ENCODE assay signal across 7 mouse cellular contexts in the genomic region with DNA sequence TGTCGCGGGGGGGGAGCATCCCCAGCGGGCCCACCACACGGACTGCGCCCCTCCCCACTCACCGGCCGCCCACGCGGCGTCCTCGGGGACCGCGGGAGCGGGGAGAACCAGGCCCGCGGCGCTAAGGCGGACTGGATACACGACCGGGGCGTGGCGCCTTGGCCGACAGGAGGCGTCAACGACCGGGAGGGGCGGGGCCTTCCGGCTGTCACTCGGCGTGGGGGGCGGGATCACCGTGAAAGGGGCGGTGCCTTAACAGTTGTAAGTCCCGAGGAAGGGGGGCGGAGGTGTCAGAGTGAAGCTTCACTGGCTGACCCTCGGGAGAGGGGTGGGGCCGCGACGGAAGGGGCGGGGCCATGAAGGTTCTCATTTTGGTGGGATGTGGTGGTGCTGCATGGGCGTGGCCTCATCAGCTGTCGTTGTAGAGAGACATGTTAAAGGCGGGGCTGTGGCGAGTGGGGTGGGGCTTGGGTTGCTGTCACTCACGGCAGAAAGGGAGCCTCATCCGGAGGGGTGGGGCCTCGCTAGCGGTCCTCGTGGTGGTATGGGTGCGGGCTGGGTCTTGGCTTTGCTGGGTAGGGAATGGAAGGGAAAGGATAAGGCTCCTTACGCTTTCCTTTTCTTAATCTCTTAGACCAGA. TPM values are rescaled to one million over a fixed set of nuclear protein-coding genes. Genes with fewer than 3 reads are reported as not detected.
DNase-seq lines count a peak whose midpoint lies in the region; ATAC-seq lines count a peak whose summit lies in the region.

TSS of gene Ano10 (minus strand) at position 182 of the 640 bp plus-strand sequence.

- H3K27me3 ChIP-seq in embryonic facial prominence, embryonic 12.5 days = no peaks in the 10 kb centered on the region
- no peaks in the 10 kb centered on the region for H3K27me3 ChIP-seq in limb, embryonic 11.5 days (ENCODE audit: control insufficient read depth, insufficient read depth, low read length)
- no peaks in the 10 kb centered on the region for H3K27me3 ChIP-seq in midbrain, embryonic 14.5 days (ENCODE audit: control insufficient read depth, insufficient read depth, low read length)

- no peaks in the 10 kb centered on the region for H3K9me3 ChIP-seq in embryonic facial prominence, embryonic 12.5 days
- H3K9me3 ChIP-seq in limb, embryonic 11.5 days (ENCODE audit: control insufficient read depth, low read length) = no peaks in the 10 kb centered on the region
- H3K9me3 ChIP-seq in midbrain, embryonic 14.5 days (ENCODE audit: control insufficient read depth, low read length) = no peaks in the 10 kb centered on the region

- DNase-seq in adrenal gland, postnatal 25 days = peak; percentile 97
- DNase-seq in heart, adult 11 months = peak; percentile 100
- DNase-seq in kidney, adult 18-20 months = peak; percentile 98
- peak; percentile 99 for DNase-seq in limb, embryonic 11.5 days (ENCODE audit: low spot score)
- peak; percentile 99 for DNase-seq in midbrain, embryonic 14.5 days
- peak; percentile 99 for DNase-seq in spleen, adult 18-20 months

- 1% methylated on average over 48 of the region's 51 CpGs for WGBS in embryonic facial prominence, embryonic 12.5 days
- WGBS in limb, embryonic 11.5 days = 0% methylated on average over 50 of the region's 51 CpGs
- WGBS in midbrain, embryonic 14.5 days = under 1% methylated on average over 51 of the region's 51 CpGs

- ATAC-seq in embryonic facial prominence, embryonic 12.5 days (ENCODE audit: insufficient number of reproducible peaks, insufficient read depth, low FRiP score, low TSS enrichment) = peak; percentile 95
- peak; percentile 97 for ATAC-seq in limb, embryonic 11.5 days (ENCODE audit: insufficient number of reproducible peaks, low FRiP score, low TSS enrichment, low read depth)
- ATAC-seq in midbrain, embryonic 14.5 days (ENCODE audit: low FRiP score, low TSS enrichment) = peak; percentile 98

- H3K27ac ChIP-seq in embryonic facial prominence, embryonic 12.5 days = peak within 1 kb of the TSS; percentile 65; the same call in 1 of the 2 replicates
- 0 out of 2 replicates have a peak within 1 kb of the TSS, but pooled peaks have one; percentile 10 for H3K27ac ChIP-seq in limb, embryonic 11.5 days (replicated peaks; ENCODE audit: low read depth, low read length)
- peak within 1 kb of the TSS; percentile 86 for H3K27ac ChIP-seq in midbrain, embryonic 14.5 days (replicated peaks; ENCODE audit: low read depth, low read length)

- H3K9ac ChIP-seq in embryonic facial prominence, embryonic 12.5 days = peak within 1 kb of the TSS; percentile 75
- peak within 1 kb of the TSS; percentile 64 for H3K9ac ChIP-seq in limb, embryonic 11.5 days (ENCODE audit: low read length)
- H3K9ac ChIP-seq in midbrain, embryonic 14.5 days (replicated peaks; ENCODE audit: low read length) = peak within 1 kb of the TSS; percentile 77

- no peaks in the 10 kb centered on the region for H3K36me3 ChIP-seq in embryonic facial prominence, embryonic 12.5 days
- no peaks in the 10 kb centered on the region for H3K36me3 ChIP-seq in limb, embryonic 11.5 days (ENCODE audit: control insufficient read depth, insufficient read depth, low read length)
- no peaks in the 10 kb centered on the region for H3K36me3 ChIP-seq in midbrain, embryonic 14.5 days (ENCODE audit: control insufficient read depth, insufficient read depth, low read length)

- H3K4me3 ChIP-seq in embryonic facial prominence, embryonic 12.5 days = peak within 1 kb of the TSS; percentile 68
- H3K4me3 ChIP-seq in limb, embryonic 11.5 days (ENCODE audit: low read depth, low read length) = peak within 1 kb of the TSS; percentile 55
- peak within 1 kb of the TSS; percentile 72 for H3K4me3 ChIP-seq in midbrain, embryonic 14.5 days (replicated peaks; ENCODE audit: low read depth, low read length)

- no peaks in the 10 kb centered on the region for H3K4me1 ChIP-seq in embryonic facial prominence, embryonic 12.5 days
- H3K4me1 ChIP-seq in limb, embryonic 11.5 days (ENCODE audit: control insufficient read depth, insufficient read depth, low read length) = no peaks in the 10 kb centered on the region; the same call in 1 of the 2 replicates
- H3K4me1 ChIP-seq in midbrain, embryonic 14.5 days (ENCODE audit: control insufficient read depth, insufficient read depth, low read length) = peaks cover 6% of the 10 kb centered on the region

- peak within 1 kb of the TSS; percentile 62 for H3K4me2 ChIP-seq in embryonic facial prominence, embryonic 12.5 days (replicated peaks)
- peak within 1 kb of the TSS; percentile 82 for H3K4me2 ChIP-seq in limb, embryonic 11.5 days (ENCODE audit: low read depth, severe bottlenecking)
- peak within 1 kb of the TSS; percentile 65 for H3K4me2 ChIP-seq in midbrain, embryonic 14.5 days (ENCODE audit: low read length)

RNA-seq across cellular contexts. Expression of gene Ano10, which starts in this region (rescaled TPM):
- total RNA-seq in adrenal gland, postnatal 25 days (2021) = 82.0 and 86.6 TPM in 2 replicates
- polyA plus RNA-seq in embryonic facial prominence, embryonic 12.5 days (2016; fragmentation: Nextera tagmentation; extraction: Ambion mirVana) = 39.0 and 39.2 TPM in 2 replicates
- polyA plus RNA-seq in limb, embryonic 11.5 days (2014; fragmentation: Nextera tagmentation; extraction: Ambion mirVana) = 25.9 and 26.8 TPM in 2 replicates
- 33.1 and 41.2 TPM in 2 replicates for polyA plus RNA-seq in midbrain, embryonic 14.5 days (2014; fragmentation: Nextera tagmentation; extraction: Ambion mirVana)

Comparison
In these comparisons a context has a peak if more than half of its experiments do, and no peak if none do; other contexts are left out.
1. Peak in every context shown above with its lines: DNase-seq, ATAC-seq, H3K4me3 ChIP-seq and H3K27ac ChIP-seq.
2. H3K27ac ChIP-seq: peak in every context shown above with its lines; median percentile 86 in midbrain, embryonic 14.5 days; 65 in embryonic facial prominence, embryonic 12.5 days; 10 in limb, embryonic 11.5 days.